Mouse (Mus musculus): Measurements from ENCODE around the gene Ube2j1. TPM values are rescaled to one million over a fixed set of nuclear protein-coding genes. Genes with fewer than 3 reads are reported as not detected.

Ube2j1 gene
- total RNA-seq, 2 experiments from 2014 or later, result 47.8 to 49.1 TPM

DNA sequence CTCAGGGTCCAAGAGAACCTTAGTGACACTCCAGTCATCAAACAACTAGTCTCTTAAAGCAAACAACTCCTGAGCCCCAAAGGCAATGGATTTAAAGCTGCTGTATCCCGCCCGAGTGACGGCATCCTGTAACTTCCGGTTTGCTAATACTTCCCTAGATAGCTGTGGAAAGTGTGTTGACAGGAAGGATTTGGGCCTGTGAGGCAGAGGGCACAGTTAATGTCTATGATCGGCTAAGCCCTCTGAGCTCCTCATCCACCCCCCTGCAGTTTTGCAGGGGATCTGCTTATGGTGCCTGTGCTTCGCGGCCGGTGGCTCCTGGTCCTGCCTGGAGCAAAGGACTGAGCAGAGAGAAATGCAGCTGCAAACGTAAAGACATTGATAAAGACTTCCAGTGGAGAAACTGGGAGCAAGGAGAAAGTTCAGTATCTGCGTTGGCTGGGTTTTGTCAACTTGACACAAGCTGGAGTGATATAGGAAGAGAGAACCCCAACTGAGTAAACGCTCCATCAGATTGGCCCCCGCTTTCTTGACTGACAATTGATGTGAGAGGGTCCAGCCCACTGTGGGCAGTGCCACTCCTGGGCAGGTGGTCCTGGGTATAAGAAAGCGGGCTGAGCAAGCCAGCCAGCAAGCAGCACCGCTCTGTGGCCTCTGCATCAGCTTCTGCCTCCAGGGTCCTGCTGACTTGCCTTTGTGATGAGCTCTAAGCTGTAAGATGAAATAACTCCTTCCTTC, 35.2 kb downstream of the Ube2j1 start:
- DNase-seq, result no peak
- intact Hi-C loops (cut with DNase I), result no loop called here

DNA sequence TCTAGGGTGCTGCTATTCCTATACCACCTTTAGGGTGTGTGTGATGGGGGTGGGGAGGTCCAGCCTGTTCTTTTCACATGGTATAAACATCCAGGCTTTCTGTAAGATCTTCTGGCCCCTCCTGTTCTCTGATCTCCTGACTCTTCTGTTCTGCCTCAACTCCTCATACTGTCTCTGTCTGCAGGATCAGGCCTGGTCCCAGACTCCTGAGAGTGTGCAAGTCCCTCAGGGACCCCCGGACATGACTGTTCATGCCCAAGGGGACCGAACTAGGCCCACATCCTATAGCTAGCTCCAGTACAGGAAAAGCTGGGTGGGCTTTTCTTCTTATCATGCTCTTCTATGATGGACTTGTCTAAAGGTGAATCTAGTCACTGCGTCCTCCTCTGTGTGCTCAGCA, 36.1 kb downstream of the Ube2j1 start:
- intact Hi-C loops (cut with DNase I), result no loop called here
- no peak for DNase-seq

DNA sequence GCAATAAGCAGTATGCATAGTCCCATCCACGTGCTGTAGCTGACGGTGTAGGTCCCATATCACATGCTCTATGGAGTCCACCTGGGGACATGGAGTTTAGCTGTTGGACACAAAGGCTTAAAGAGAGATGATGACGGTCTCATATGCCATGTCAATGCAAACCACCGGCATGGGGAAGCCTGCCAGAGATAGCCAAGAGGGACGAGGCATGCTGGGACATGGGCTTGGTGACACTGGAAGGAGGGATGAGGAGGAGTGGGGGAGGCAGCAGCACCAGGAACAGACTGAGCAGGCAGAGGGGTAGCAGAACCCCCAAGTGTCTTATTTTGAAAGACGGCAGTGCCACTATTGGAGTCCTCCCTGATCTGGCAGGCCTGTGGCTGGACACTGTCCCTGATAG, 36.6 kb downstream of the Ube2j1 start:
- DNase-seq, result no peak
- intact Hi-C loops (cut with DNase I), result no loop called here

DNA sequence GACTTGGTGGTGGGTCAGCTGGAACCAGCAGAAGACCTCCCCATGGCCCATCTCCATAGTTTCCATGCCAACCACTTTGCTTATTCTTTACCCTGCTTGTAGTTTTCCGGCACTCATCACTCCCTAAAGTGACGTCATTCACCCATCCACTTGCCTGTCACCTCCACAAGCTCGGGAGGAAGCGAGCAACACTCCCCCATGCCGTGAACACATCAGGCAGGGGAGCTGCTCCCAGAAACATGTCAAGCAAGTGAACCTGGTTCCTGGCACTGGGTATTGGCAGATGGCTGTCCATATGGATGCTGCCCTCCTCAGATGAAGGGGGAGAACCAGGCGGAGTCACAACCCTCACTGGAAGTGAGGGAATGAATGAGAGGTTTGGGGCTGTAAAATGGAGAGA, 37.7 kb downstream of the Ube2j1 start:
- no peak for DNase-seq
- intact Hi-C loops (cut with DNase I), result no loop called here

DNA sequence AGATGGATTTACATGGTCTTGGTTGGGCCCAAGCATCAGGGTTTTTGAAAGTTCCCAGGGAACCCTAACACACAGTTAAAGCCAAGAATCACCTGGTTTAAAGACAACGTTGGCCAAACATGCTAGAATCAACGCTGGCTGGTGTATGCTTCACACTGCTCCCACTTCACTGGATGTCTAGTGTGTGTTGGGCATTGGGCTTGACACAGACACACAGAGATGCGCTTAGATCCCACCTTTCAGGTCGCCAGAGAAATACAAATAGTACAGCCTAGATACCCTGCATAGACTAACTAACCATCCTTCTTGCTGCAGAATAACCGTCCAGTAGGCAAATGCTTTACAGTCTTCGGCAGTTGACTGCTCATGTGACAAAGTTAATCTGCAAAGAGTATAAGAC, 39.1 kb downstream of the Ube2j1 start:
- no peak for DNase-seq
- intact Hi-C loops (cut with DNase I), result loop anchor here (5.0 kb wide), 1 partner anchor 47 kb away; no protein-coding TSS in a partner anchor

DNA sequence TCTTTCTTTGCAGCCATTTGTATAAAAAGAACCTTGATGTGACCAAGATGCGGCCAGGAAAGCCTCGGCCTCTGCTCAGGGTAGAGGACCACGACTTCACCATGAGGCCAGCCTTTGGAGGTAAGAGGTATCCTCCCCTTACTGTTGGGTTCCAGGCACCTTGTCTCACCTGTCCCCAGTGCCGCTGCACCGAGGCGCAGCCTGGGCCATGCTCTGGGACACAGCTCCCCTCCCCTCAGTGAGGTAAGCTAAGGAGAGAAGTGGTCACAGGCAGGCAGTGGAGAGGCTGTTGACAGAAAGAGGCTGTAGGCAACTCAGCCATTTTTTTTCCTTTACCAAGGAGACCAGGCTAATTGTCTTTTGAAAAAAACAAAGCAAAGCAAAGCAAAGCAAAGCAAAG, 40.1 kb downstream of the Ube2j1 start:
- DNase-seq, result no peak
- intact Hi-C loops (cut with DNase I), result loop anchor here (5.0 kb wide), 1 partner anchor 46 kb away; no protein-coding TSS in a partner anchor

DNA sequence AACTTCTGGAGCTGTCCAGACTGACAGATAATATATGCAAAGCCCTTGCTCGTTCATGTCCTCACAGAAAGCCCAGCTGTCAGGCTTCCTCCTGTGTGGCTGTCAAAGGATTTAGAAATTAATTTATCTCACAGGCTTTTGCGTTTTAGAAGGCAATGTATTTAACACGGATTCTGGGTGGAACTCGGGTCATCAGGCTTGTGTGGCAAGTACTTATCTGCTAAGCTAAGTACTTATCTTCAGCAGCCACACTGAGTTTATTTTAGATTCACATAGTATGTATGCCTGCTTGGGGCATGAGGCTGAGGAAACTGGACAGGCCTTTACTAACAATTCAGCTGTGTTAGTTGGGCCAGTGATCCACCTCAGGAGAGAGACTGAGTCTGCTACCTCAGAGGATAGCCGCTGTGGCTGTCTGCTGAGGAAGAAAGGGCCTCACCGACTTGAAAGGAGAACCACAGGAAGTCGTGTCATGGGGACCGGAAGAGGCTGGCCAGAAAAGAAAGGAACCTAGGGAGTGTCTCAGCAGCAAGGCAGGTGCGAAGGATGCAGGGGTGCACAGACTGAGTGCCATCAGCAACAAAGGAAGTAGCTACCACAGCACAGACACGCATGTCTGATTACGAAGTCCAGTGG, 41.4 kb downstream of the Ube2j1 start:
- DNase-seq, result no peak
- intact Hi-C loops (cut with DNase I), result loop anchor here (5.0 kb wide), 1 partner anchor 45 kb away; no protein-coding TSS in a partner anchor

DNA sequence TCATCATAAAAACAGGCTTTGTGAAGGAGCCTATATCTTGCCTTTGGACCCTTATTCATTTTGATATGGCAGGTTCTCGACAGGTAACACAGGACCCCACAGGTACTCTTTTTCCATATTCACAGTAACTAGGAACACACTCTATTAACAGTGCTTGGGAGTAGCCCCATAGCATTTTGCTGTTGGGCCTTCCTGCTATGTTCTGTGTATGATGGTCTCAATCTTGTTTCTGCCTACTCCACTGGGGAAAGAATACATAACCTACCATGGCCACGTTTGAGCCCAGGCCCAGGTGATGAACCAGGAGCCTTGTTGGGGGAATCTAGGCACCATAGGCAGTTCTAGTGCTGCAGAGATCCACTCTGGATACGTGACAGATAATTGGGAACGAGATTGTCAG, 43.2 kb downstream of the Ube2j1 start:
- intact Hi-C loops (cut with DNase I), result loop anchor here (5.0 kb wide), 1 partner anchor 43 kb away; no protein-coding TSS in a partner anchor
- no peak for DNase-seq

DNA sequence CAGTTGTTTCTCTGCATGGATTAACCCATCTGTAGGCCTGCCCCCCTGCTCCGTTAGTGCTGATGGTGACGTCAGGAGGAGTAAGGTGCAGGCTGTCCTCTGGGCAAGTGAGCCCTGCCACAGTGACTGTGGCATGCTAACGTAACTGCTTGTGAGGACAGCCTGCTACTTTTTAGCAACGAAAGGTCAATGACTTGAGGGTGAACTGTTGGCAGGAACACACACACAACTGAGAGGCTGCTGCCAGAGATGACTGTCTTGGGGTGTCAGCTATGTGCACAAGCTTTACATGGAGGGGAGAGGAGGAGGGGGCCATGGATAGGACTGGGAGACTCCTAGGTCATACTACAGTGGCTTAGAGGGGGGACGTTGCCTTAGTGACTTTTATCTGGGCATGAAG, 43.6 kb downstream of the Ube2j1 start:
- intact Hi-C loops (cut with DNase I), result loop anchor here (5.0 kb wide), 1 partner anchor 42 kb away; no protein-coding TSS in a partner anchor
- DNase-seq, result no peak

DNA sequence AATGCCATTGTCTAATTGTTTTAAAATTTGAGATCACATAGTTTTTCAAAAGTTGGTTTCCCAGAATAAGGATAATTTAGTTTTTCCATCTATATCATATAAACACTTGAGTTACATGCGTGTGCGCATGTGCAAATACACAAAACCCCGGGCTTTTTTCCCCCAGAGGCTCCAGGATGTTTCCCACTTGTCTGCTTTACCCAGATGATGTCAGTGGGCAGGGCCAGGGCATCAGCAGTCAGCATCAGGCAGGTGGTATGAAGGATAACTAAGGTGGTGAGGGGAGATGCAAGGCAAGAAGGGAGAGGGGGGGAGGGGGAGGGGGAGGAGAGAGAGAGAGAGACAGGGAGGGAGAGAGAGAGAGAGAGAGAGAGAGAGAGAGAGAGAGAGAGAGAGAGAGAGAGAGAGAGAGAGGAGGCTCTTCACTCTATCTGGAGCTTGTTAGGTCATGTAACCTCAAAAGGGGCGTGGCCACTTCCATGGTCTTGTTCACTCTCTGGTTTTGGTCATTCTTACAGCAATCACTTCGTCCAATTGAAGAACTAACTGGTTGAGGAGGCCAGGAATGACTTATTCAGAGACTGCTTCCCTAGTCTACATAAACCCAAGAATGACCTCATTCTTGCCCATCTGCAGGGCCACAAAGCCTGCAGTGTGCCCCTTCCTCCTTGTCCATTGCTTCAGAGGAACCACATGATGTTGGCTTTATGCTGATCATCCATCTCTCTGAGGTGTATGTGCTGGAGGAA, 44.7 kb downstream of the Ube2j1 start:
- intact Hi-C loops (cut with DNase I), result no loop called here
- DNase-seq, result no peak

DNA sequence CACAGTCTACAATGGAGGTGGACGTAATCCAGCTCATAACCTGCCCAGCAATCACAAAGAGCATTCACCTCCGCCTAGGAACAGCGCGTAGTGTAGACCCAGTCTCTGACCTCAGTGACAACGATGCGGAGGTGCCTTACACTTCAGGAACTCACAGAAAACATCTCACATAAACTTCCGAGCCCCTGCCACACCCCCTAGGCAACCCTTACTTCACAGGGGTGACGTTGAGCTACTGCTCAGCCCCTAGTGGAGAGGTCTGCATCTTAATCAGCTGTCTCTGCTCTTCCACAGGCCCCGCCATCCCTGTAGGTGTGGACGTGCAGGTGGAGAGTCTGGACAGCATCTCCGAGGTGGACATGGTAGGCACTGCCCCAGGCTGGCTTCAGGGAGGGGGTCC, 45.9 kb downstream of the Ube2j1 start:
- no peak for DNase-seq
- intact Hi-C loops (cut with DNase I), result no loop called here

DNA sequence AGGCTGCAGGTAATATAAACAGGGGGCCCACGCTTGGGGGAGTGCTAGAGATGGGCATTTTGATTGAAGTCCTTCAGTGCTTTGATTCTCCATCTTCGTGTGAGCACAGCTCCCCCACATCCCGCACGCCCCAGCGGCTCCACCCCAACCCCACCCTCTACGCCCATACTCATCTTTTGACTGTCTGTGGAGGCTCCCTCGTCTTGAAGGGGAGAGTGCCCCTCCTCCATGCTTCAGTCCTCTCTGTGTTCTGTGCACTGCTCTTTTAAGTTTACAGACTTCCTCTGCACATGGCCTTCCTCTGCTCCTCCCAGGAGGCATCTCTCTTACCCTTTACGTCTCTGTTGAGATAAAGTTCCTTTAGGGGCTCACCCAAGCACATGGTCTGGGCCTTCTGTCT, 46.5 kb downstream of the Ube2j1 start:
- intact Hi-C loops (cut with DNase I), result no loop called here
- DNase-seq, result no peak

DNA sequence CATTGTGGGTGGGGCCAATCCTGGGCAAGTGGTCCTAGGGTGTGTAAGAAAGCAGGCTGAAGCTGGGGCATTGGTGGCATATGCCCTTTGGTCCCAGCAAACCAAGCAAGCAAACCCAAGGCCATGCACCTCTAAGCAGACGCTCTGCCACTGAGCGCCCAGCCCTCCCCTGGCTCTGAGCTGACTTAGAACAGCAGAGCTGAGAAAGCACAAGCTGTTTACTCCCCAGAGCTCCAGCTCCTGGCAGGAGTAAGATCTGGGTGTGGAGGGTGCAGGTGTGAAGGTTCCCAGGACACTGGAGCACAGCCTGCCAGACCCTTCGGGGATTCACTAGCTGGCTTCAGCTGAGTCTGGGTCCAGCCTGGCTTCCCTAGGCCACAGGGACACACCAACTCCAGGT, 47.3 kb downstream of the Ube2j1 start:
- DNase-seq, result no peak
- intact Hi-C loops (cut with DNase I), result no loop called here

DNA sequence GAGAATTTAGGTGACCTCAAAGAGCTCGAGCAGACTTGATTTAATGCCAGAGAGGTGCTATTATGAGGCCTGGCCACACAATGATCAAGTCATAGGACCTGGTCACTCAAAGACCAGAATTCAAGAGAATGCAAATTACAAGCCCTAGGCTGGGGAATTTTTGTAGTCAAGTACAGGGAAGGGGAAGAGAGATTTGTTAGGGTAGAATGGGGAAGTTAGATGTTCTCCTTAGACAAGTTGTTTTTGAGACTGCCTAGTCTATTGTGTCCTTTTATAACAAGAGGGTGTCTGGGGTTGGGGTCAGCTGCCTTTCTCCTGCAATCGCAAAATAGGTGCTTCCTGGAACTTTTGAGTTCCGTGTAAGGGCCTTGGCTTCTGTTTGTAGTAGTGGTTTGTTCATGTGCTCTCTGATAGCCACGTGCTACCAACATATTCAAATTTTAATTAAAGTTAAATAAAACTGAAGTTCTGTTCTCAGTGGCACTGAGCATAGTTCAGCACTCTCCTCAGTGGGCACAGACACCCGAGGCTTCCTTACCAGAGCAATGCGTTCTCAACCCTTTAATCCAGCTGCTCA, 68.0 kb downstream of the Ube2j1 start:
- DNase-seq, result no peak
- intact Hi-C loops (cut with DNase I), result no loop called here

Other genes starting within 250 kb of the Ube2j1 start
- 10 to 100 TPM; 32.6 to 37.6 TPM for gene Lyrm2, start 231.2 kb upstream of the Ube2j1 start, total RNA-seq (2021)
- gene Ankrd6, start 80.6 kb upstream of the Ube2j1 start, total RNA-seq (2021), result 1 to 10 TPM; 3.0 to 4.1 TPM
- gene Rragd, start 48.4 kb upstream of the Ube2j1 start, total RNA-seq (2021), result 10 to 100 TPM; 69.0 to 71.8 TPM
- 1 to 10 TPM; 1.0 to 1.3 TPM for gene Gabrr2, start 31.6 kb downstream of the Ube2j1 start, total RNA-seq (2021)
- under 1 TPM; 0.49 to 0.67 TPM for gene Gabrr1, start 101.1 kb downstream of the Ube2j1 start, total RNA-seq (2021)
- 10 to 100 TPM; 29.3 to 30.2 TPM for gene Pm20d2, start 158.3 kb downstream of the Ube2j1 start, total RNA-seq (2021)
- gene Srsf12, start 177.6 kb downstream of the Ube2j1 start, total RNA-seq (2021), result not detected